Mouse (Mus musculus) midbrain, embryonic 13.5 days (tissue): ENCODE measurements around the gene Pglyrp1. TPM values are rescaled to one million over a fixed set of nuclear protein-coding genes. Genes with fewer than 3 reads are reported as not detected.

Experiments
- polyA plus RNA-seq: library from polyadenylated mRNA; unstranded; fragments of >200 nt; fragmentation: Nextera tagmentation; extraction: Ambion mirVana; gene quantifications from 2 replicates; pipeline ENCODE4 v1.2.1, GENCODE M21; 2015

The Pglyrp1 gene
- polyA plus RNA-seq, 1 experiment from 2014 or later = 12.8 TPM

Other genes starting within 250 kb of the Pglyrp1 start
- not detected in 2 replicates for gene Psg21, start 214.6 kb upstream of the Pglyrp1 start, polyA plus RNA-seq
- gene Psg20, start 185.1 kb upstream of the Pglyrp1 start, polyA plus RNA-seq = not detected in 2 replicates
- gene Psg22, start 153.2 kb upstream of the Pglyrp1 start, polyA plus RNA-seq = not detected in 2 replicates
- not detected in 2 replicates for gene Psg19, start 72.8 kb upstream of the Pglyrp1 start, polyA plus RNA-seq
- not detected in 2 replicates for gene Psg17, start 49.7 kb upstream of the Pglyrp1 start, polyA plus RNA-seq
- gene Mill2, start 31.4 kb upstream of the Pglyrp1 start, polyA plus RNA-seq = 0.40 and 0.44 TPM in 2 replicates
- gene Ccdc61, start 39.1 kb downstream of the Pglyrp1 start, polyA plus RNA-seq = 20.0 and 23.6 TPM in 2 replicates
- 16.5 and 18.6 TPM in 2 replicates for gene Nova2, start 54.6 kb downstream of the Pglyrp1 start, polyA plus RNA-seq
- 0.26 and 0.58 TPM in 2 replicates for gene Nanos2, start 116.1 kb downstream of the Pglyrp1 start, polyA plus RNA-seq
- gene Mypop, start 119.9 kb downstream of the Pglyrp1 start, polyA plus RNA-seq = 3.8 and 4.2 TPM in 2 replicates
- gene Irf2bp1, start 132.7 kb downstream of the Pglyrp1 start, polyA plus RNA-seq = 21.6 and 29.4 TPM in 2 replicates
- gene Foxa3, start 152.2 kb downstream of the Pglyrp1 start, polyA plus RNA-seq = not detected in 2 replicates
- gene Sympk, start 153.0 kb downstream of the Pglyrp1 start, polyA plus RNA-seq = 31.8 and 37.2 TPM in 2 replicates
- gene Rsph6a, start 183.4 kb downstream of the Pglyrp1 start, polyA plus RNA-seq = 0.09 TPM in 1 of 2 replicates, not detected in the other
- 25.3 TPM in 2 replicates for gene Dmwd, start 204.9 kb downstream of the Pglyrp1 start, polyA plus RNA-seq
- 8.8 and 15.6 TPM in 2 replicates for gene Dmpk, start 212.5 kb downstream of the Pglyrp1 start, polyA plus RNA-seq
- gene Six5, start 223.3 kb downstream of the Pglyrp1 start, polyA plus RNA-seq = 2.7 and 3.2 TPM in 2 replicates
- 1.6 and 1.9 TPM in 2 replicates for gene Gm4969, start 247.0 kb downstream of the Pglyrp1 start, polyA plus RNA-seq
- 19.6 and 20.6 TPM in 2 replicates for gene Fbxo46, start 248.5 kb downstream of the Pglyrp1 start, polyA plus RNA-seq